Mouse (Mus musculus): ENCODE measurements at regions not wholly inside any gene's neighbourhood (a gene's known extent, or its start where the extent isn't known, plus 50 kb on each side); places are given as distances from the start of the nearest gene placed in this dataset.

- no peak for DNase-seq (ENCODE audit: low spot score in 2 of 2)
Measured at GRCm38 (mm10) chr16:25584337-25585069, 99.1 kb upstream of the Trp63 start.

GRCm38 (mm10) chr16:25585070-25585454, 98.5 kb upstream of the Trp63 start:
- DNase-seq (ENCODE audit: low spot score in 2 of 2), result no peak

- no peak for DNase-seq (ENCODE audit: low spot score in 2 of 2)
Measured at GRCm38 (mm10) chr16:25585953-25586352, 97.6 kb upstream of the Trp63 start.

GRCm38 (mm10) chr16:25587879-25588347, 95.7 kb upstream of the Trp63 start:
- no peak for DNase-seq (ENCODE audit: low spot score in 2 of 2)

GRCm38 (mm10) chr16:25597435-25597834, 86.1 kb upstream of the Trp63 start:
- no peak for DNase-seq (ENCODE audit: low spot score in 2 of 2)

GRCm38 (mm10) chr16:25603121-25603520, 80.4 kb upstream of the Trp63 start:
- DNase-seq (ENCODE audit: low spot score in 2 of 2), result no peak

- DNase-seq (ENCODE audit: low spot score in 2 of 2), result no peak
Measured at GRCm38 (mm10) chr16:25615229-25615628, 68.3 kb upstream of the Trp63 start.

- DNase-seq (ENCODE audit: low spot score in 2 of 2), result no peak
Measured at GRCm38 (mm10) chr16:25615646-25616045, 67.9 kb upstream of the Trp63 start.

GRCm38 (mm10) chr16:25618898-25619297, 64.7 kb upstream of the Trp63 start:
- no peak for DNase-seq (ENCODE audit: low spot score in 2 of 2)

GRCm38 (mm10) chr16:25622651-25623050, 60.9 kb upstream of the Trp63 start:
- DNase-seq (ENCODE audit: low spot score in 2 of 2), result no peak

GRCm38 (mm10) chr16:25623986-25624623, 59.5 kb upstream of the Trp63 start:
- DNase-seq (ENCODE audit: low spot score in 2 of 2), result no peak

- no peak for DNase-seq (ENCODE audit: low spot score in 2 of 2)
Measured at GRCm38 (mm10) chr16:25629750-25630149, 53.8 kb upstream of the Trp63 start.

- DNase-seq (ENCODE audit: low spot score in 2 of 2), result no peak
Measured at GRCm38 (mm10) chr16:25631139-25631716, 52.3 kb upstream of the Trp63 start.

All from heart, adult 9 months (tissue).